Mouse (Mus musculus): Measurements from ENCODE around the gene Scgb2b26. TPM values are rescaled to one million over a fixed set of nuclear protein-coding genes. Genes with fewer than 3 reads are reported as not detected.

Gene Scgb2b26
- not detected for polyA plus RNA-seq (2014; fragmentation: Illumina TruSeq; extraction: RNeasy Lipid Tissue Mini Kit (QIAGEN cat#74804); ENCODE audit: low replicate concordance)

GRCm38 (mm10) chr7:33944940-33945339 lies at the start of gene Scgb2b26:
Gene Scgb2b26, minus strand, starts transcription at chr7:33945040.

Other genes starting within 250 kb of the Scgb2b26 start
- gene Scgb2b24, start 205.7 kb downstream of the Scgb2b26 start, polyA plus RNA-seq (2014; fragmentation: Illumina TruSeq; extraction: RNeasy Lipid Tissue Mini Kit (QIAGEN cat#74804); ENCODE audit: low replicate concordance), result not detected
- not detected for gene Scgb1b24, start 201.2 kb downstream of the Scgb2b26 start, polyA plus RNA-seq (2014; fragmentation: Illumina TruSeq; extraction: RNeasy Lipid Tissue Mini Kit (QIAGEN cat#74804); ENCODE audit: low replicate concordance)
- not detected for gene Scgb2b27, start 68.9 kb upstream of the Scgb2b26 start, polyA plus RNA-seq (2014; fragmentation: Illumina TruSeq; extraction: RNeasy Lipid Tissue Mini Kit (QIAGEN cat#74804); ENCODE audit: low replicate concordance)
- gene Scgb1b27, start 76.4 kb upstream of the Scgb2b26 start, polyA plus RNA-seq (2014; fragmentation: Illumina TruSeq; extraction: RNeasy Lipid Tissue Mini Kit (QIAGEN cat#74804); ENCODE audit: low replicate concordance), result not detected
- gene Scgb1b30, start 150.4 kb upstream of the Scgb2b26 start, polyA plus RNA-seq (2014; fragmentation: Illumina TruSeq; extraction: RNeasy Lipid Tissue Mini Kit (QIAGEN cat#74804); ENCODE audit: low replicate concordance), result not detected
- gene Wtip, start 188.2 kb upstream of the Scgb2b26 start, polyA plus RNA-seq (2014; fragmentation: Illumina TruSeq; extraction: RNeasy Lipid Tissue Mini Kit (QIAGEN cat#74804); ENCODE audit: low replicate concordance), result not detected
- 57.0 TPM for gene Uba2, start 224.6 kb upstream of the Scgb2b26 start, polyA plus RNA-seq (2014; fragmentation: Illumina TruSeq; extraction: RNeasy Lipid Tissue Mini Kit (QIAGEN cat#74804); ENCODE audit: low replicate concordance)

Measured in small intestine, adult 10 weeks (tissue).